Mouse (Mus musculus): ENCODE results near the gene Hist2h2be.
A peak's percentile ranks its signal among the peaks of the same experiment; 100 is the strongest.
"Not testable (repeated sequence)": the region's sequence is repeated elsewhere in the genome, so short reads cannot be mapped to it uniquely, and the experiment has no call there.

The Hist2h2be gene

DNA sequence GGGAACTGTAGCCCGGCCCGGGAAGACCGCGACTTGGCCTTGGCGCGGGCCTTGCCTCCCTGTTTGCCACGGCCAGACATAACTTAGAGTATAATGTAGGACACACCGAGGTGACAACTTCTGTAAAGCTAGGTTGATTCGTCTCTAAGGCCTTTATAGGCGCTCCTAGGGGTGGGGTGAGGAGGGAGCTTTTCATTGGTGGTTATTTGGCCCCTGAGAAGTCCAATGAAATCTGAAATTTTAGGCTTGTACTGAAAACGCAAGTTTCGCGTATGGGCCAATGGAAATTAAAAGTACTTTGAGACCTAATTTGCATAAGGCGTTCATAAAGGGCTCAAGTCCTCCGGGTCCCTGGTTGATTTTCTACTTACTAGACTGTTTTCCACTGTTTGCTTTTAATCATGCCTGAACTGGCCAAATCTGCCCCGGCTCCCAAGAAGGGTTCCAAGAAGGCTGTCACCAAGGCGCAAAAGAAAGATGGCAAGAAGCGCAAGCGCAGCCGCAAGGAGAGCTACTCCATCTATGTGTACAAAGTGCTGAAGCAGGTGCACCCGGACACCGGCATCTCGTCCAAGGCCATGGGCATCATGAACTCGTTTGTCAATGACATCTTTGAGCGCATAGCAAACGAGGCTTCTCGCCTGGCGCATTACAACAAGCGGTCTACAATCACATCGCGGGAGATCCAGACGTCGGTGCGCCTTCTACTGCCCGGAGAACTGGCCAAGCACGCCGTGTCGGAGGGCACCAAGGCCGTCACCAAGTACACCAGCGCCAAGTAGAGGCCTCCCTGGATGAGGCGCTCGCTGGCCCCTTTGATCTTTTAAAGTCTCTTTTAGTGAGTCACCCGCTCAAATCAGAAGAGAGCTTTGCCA, at the start of gene Hist2h2be, which contains the start of gene Hist2h2ac:
Hist2h2be (plus strand) TSS at position 355 of the 875 bp plus-strand sequence.
Hist2h2ac (minus strand) TSS at position 116 of the 875 bp plus-strand sequence.
- DNase-seq: peak; percentile 86 to 88

DNA sequence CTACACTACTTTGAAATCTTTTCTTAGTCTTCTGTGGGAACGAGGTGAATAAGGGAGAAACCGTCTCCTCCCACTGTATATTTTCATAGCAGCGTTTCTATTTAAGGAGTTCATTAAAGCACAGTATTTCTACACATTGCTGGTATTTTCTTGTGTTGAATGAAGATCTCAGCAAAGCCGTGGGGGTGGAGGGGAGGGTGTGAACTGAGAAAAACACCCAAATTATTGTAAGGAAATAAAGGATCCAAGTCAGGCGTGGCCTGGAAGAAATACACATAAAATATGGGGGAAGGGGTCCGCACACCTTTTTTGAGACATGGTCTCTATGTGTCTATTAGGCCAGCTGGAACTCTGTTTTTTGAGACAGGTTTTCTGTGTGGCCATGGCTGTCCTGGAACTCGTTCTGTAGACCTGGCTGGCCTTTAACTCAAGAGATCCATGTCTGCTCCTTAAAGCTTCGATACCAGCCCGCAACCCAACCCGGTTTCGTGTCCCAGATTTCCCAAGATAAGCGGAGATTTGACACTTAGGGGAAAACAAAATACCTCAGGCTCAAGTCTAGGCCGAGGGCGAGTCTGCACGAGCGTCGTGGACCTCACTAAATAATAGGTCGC, 49.2 kb upstream of the Hist2h2be start:
- DNase-seq: no peak

DNA sequence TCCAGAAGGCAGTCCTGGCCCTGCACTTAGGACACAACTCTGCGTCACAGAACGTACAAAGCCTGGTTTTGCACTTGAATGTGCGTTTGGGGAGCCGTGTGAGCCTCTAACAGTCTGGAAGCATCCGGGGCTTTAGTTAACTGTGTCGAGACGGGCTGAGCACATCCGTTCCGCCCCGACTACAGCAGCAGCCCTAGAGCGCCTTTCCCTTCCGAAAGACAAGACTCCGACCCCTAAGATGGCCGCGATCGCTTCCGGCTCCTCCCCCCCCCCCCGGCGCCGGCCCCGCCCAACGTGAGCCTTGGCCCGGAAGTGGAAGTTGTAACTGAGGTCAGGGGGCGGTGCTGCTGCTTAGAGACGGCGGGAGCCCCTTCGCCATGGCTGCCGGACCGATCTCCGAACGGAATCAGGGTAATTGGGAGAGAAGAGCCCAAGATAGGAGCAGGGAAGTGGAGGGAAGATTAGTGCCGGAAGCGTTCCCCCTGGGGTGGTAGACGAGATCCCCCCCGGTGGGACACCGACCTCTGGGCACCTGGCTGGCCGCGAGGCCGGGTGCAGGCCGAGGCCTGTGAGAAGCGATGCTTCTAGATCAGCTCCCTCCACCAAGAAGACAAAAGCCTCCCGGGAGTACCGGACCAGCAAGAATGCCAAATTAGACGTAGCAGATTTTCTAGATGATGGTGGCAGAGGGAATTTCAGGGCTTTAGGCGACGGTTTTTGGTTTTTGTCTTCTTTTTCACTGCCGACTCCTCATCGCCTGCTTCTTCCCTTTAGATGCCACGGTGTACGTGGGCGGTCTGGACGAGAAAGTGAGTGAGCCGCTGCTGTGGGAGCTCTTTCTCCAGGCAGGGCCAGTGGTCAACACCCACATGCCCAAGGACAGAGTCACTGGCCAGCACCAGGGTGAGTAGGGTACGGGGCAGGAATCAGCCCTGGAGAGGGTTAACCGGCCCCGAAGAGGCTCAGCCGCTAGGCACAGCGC, 48.4 kb upstream of the Hist2h2be start, which contains the start of gene Sf3b4:
Sf3b4 (plus strand) TSS at position 136 of the 982 bp plus-strand sequence.
- DNase-seq: peak; percentile 82 to 84

DNA sequence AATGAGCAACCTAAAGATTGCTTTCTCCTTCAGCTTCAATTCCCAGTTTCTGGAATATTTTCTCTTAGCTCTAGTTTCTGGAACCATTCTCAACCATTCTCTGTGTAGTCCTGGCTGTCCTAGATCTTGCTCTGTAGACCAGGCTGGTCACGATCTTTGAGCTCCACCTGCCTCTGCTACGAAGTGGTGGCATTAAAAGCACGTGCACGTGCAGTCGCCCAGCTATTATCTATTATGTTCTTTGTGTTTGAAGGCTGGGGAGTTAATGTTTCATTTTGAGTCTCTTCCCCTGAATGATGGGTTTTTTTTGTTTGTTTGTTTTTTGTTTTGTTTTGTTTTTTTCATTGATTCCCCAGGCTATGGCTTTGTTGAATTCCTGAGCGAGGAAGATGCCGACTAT, 47.7 kb upstream of the Hist2h2be start:
- no peak for DNase-seq

DNA sequence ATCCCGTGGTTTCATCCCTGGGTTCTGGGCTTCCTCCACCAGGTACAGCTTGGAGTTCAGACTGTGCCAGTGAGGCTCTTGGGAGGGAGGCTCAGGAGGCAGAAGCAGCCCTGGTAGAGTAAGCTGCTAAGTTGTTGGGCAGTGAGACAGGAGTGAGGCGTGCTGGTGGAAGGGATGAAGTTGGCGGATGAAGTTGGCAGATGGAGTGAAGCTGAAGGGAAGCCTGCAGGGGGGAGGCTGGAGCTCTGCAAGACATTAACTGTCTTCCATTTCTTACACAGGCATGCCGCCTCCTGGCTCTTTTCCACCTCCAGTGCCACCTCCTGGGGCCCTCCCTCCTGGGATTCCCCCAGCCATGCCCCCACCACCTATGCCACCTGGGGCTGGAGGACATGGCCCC, 46.9 kb upstream of the Hist2h2be start:
- DNase-seq: not testable (repeated sequence)

DNA sequence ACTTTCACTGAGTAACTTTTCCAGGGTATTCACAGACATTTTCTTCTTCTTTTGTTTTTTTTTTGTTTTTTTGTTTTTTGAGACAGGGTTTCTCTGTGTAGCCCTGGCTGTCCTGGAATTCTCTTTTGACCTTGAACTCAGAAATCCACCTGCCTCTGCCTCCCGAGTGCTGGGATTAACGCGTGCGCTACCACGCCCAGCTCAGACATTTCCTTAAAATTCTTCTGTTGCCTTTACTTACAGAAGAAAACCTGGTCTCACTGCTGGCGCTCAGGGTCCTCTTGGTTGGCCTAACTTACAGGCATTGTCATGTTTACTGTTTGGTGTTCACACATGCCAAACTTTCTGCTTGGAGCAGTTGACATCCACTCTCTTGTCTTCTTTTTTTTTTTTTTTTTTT, 45.7 kb upstream of the Hist2h2be start:
- no peak for DNase-seq

DNA sequence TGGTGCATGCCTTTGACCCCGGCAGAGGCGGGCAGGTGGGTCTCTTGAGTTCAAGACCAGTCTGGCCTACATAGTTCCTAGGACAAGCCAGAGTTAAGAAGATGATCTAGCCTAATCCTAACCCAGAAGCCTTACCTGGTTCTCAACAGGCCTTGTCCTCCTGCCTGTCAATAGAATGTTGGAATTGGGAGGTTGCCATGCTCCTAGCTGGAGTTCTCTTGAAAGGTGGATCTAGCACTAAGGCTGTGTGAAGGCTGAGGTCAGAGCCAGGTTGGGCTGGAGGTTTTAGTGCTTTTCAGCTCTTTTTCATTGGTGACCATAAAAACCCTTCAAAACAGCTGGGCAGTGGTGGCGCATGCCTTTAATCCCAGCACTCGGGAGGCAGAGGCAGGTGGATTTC, 42.5 kb upstream of the Hist2h2be start:
- DNase-seq: no peak

DNA sequence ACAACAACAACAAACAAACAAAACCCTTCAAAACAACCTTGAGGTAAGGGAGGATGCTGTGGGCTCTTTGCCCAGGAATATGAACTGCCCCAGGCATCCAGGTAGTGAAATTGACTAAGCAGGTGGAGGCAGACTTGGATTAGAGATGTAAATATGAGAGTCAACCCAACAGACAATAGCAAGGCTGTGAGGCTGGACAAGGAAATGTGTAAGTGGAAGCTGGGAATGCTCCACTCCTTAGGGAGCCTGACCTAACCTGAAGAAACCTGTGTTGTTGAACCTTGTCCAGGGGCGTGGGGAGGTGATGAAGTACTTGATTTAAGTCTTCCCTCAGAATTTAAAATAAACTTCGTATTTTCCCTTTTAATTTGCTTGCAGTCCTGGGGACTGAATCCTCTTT, 42.0 kb upstream of the Hist2h2be start:
- DNase-seq: no peak

DNA sequence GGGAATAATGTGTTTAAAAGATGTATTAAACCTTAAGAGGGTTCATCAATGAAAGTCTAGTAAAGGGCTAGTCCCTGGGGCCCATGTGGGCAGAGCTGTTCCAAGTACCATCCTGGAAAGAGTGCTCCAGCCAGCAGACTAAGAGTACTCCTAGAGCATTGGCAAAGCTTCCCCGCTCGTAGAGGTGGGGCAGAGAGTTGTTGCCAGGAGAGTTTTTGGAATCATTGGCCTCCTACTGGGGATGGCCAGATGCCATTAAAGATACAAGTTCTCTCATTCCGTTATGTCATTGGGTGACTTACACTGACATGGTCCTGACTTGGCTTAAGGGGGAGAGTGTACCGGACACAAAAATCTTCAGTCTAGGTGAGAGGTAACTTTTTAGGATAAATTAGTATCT, 41.4 kb upstream of the Hist2h2be start:
- peak; percentile 49 to 50 for DNase-seq

DNA sequence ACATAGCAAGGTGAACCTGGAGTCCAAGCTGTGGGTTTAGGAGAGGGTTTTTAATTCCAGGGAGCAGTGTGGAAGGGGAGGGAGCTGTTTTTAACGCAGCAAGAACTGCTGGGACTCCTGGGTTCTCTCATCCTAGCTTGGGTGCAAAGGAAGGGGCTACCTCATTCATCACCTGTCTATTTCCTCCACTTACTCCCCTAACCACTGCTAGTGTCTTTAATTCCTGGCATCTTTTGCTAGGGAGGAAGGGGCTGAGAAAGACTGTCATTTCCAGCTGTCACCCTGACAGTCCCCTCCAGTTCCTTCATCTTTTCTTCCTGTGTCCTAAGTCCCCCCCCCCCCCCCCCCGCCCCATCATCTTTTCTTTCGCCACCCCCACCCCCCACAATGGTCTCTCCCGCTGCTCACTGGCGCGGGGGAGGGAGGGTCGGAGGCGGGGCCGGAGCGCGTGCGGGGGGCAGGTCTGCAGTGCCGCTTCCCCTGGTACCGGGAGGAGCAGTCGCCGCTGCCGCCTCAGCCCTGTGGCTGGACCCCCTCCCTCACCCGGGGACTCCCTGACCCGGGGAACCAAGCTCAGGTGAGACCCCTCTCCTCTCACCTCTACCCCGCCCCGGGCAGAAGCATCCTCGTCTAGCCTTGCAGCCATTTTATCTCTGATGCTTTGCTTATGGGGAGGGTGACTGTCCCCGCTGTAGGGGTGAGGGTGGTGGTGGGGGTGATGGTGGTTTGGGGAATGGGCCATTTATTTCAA, 40.0 kb upstream of the Hist2h2be start, which contains the start of gene Sv2a:
Sv2a (plus strand) TSS at position 425 of the 751 bp plus-strand sequence.
- peak; percentile 85 to 87 for DNase-seq

DNA sequence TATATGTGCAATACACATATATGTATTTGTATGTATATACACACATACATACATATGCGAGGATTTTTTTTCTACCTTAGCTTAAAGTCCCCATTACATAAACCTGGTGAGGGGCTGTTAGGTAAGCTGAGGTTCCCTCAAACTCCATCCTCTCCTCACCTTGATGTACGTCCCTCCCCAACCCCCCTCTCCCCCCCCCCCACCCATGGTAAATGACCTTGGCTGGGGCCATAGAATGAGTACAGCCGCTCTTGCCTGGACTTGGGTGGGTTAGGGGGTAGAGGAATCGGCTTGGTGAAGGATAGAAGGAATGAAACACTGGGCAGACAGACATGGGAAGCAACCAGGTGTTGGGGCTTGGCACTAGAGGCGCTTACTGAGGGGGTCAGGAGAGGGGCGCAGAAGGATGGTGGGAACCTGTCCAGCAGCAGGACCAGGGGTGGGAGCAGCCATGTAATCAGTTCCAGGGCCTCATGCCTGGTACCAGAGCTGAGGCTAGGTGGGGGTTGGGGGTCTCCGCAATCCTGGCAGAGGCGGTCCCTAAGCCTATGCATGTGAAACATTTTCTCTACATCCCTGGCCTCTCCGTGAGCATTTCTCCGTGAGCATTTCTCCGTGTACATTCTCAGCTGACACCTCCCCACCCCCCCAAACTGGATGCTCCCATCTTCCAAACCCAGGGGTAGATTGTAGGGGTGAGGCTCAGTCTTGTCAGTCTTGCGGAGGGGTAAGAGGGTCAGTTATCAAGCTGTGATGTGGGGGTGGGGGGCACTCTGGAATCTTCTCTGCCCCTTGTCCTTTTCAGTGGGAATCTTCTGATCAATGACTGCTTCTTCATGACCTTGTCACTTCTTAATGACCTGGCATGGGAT, 39.2 kb upstream of the Hist2h2be start:
- DNase-seq: peak; percentile 47 to 48

DNA sequence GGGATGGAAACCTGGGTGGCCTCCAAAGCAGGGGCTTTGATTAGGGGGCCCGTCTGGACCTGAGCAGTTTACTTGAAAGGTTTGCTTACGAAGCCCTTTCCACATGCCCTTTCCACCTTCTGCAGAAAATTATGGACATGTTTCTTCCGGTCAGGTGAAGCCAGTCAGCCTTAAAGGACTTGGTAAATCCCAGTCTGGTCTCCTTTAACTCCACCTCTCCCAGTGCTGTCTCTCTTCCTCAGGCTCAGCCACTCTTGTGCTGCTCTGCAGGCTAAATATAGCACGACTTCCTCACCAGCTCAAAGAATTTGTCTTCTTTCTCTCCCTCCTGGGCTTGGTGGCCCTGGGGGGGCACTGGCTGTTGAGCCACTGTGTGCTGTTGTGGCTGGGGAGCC, 38.5 kb upstream of the Hist2h2be start:
- DNase-seq: peak; percentile 44 to 48

DNA sequence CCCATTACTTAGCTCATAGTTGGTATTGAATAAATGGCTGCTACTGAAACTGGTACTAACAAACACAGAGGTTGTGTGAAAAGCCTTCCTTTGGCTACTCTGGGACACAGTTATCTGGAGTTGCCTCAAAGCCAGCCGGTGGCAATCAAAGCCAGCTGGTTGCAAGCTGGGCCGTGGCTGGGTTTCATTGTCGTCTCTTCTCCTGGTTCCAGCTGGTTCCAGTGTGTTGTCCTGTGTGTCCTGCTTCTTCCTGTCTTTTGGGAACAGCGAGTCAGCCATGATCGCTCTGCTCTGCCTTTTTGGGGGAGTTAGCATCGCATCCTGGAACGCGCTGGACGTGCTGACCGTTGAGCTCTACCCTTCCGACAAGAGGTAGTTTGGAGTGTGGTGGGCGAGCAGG, 27.9 kb upstream of the Hist2h2be start:
- no peak for DNase-seq

DNA sequence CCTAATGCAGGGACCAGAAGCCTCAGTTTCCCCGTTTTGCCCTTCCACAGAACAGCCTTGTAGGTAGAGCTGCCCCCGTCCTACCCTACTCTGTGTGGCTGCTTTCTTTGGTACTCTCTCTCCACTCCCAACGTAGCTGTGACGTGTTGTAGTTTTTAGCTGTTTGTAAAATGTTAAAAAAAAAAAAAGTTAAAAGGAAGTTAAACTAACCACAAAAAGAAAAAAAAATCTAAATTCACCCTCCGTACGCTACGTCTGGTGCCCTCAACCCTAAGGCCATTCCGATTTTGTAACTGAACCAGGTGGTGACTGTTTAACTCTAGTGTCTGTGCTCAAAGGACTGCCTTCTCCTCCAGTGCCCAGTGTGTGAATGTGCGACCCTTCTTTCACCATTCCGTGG, 26.0 kb upstream of the Hist2h2be start:
- no peak for DNase-seq

DNA sequence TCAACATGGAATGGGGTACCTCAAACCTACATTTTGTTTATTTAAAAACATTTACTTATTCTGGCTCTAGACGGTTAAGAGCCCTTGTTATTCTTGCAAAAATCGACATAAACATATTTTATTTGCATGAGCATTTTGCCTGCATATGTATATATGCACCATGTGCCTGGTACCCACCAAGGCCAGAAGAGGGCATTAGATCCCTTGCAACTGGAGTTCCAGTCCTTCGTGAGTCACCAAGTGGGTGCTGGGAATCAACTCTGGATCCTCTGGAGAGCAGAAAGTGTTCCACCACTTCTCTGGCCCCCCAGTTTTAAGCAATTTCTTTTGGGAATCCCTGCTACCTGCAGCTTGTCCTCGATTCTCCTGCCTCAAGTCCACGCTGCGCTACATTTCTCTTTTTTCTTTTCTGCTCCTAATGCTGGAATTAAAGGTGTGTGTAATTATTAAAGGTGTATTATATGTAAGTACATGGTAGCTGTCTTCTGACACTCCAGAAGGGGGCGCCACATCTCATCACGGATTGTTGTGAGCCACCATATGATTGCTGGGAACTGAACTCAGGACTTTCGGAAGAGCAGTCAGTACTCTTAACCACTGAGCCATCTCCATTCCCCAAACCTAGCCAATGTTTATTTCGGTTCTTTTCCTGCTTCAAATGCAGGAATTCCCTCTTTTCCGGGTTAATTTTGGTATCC, 25.2 kb upstream of the Hist2h2be start:
- no peak for DNase-seq

DNA sequence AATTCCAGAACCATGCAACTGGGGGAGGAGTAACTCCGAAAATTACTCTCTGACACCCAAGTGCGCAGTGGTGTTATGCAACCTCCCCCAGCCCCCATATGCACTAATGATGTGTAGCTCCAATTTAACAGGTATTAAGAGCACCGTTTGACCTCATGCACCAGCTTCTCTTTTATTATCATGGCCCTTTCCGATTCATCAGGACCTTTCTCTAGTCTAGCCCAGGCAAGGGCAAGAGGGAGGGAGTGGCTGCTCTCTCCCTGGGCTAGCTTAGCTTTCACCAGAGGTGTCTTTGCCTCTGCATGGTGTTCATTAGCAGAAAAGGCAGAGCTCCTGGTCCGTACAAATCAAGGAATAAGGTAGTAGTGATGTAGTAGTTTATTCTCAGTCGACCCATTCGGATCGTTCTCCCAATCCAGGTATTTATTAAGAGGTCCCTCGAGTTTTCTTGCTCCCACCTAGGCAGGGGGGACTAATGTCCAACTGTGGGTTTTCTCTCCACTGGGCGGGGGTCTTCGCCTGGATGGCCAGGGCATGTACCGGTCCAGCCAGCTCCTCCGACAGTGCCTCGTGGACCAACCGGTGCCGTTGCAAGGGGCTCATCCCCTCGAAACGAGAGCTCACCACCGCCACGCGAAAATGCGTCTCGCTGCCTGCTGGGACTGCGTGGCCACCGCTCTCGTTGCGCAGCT, 24.3 kb upstream of the Hist2h2be start:
- no peak for DNase-seq

DNA sequence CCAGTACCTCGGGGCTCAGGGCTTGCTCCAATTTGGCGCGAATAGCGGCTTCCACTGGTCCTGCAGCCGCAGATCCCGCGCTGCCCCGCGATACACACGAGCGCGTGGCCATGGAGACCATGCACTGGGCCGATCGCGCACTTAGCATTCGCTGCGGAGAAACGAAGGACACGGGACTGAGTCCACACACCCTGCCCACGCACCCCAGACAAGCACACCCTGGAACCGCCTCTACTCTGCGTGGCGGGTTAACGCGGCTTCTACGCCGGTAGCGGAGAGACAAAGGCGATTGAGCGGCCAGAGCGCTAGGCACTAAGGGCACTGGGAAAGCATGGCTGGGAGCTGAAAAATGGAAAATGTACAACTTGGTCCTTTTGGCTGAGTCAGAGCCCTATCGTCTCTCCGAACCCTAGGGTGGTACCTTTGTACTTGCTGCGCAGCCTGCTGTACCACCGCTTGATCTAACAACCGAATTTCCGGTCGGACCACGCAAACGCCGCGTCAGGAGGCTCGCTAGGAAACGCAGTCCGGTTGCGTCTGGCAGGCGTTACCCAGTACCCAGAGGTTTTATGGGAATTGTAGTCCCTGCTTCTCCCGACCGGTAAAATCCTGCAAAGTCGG, 23.7 kb upstream of the Hist2h2be start:
- DNase-seq: peak; percentile 89 to 96

DNA sequence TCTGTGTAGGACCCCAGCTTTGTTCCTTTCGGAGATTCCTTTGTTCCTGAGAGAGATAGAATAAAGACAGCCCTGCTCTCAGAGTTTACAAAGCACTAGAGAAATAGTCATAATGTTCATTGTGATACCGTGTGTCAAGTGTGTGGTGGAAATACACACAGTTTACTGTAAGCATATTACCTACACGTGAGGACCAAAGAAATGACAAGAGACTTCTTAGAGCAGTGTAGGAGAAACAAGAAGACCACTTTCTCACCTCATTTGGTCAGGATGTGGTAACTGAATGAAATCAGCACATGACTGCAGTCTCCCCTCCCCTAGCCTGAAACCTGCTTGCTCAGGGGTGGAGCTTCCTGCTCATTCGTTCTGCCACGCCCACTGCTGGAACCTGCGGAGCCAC, 22.7 kb upstream of the Hist2h2be start:
- DNase-seq: no peak

DNA sequence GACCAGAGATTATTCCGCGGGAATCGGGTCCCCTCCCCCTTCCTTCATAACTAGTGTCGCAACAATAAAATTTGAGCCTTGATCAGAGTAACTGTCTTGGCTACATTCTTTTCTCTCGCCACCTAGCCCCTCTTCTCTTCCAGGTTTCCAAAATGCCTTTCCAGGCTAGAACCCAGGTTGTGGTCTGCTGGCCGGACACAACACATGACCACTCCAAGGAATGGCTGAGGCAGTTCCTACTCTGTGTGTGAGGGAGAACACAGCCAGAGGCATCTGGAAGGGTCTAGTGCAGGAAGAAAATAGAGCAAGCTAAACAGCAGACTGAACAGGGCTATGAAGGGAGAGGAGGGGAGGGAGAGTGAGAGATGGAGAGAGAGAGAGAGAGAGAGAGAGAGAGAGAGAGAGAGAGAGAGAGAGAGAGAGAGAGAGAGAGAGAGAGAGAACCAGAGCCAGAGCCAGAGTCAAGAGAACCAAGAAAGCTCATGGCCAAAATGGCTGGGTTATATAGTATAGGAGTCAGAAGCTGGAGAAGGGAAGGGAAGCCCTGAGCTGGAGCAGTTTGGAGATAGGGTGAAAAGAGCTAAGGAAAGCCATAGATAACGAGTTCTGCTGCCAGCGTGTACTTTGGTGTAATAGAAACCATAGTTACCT, 22.2 kb upstream of the Hist2h2be start:
- DNase-seq: not testable (repeated sequence)

All from cerebellum, adult 18-20 months (tissue).